Mouse (Mus musculus) forebrain, embryonic 13.5 days (tissue): ENCODE data around the gene Hist1h1d. TPM values are rescaled to one million over a fixed set of nuclear protein-coding genes. Genes with fewer than 3 reads are reported as not detected.

ENCODE experiments used
- ATAC-seq: fragments of 200-750 bp; cut with Nextera tagmentation; 2 replicates; pipeline ENCODE4 v1.8.0; 2017
- H3K27ac ChIP-seq: fragments of 300-500 bp; sonication (generic); 2 replicates; pipeline ENCODE4 v1.5.1; 2015; ENCODE audit warnings: inconsistent platforms, mild to moderate bottlenecking, moderate library complexity
- H3K27me3 ChIP-seq: fragments of 300-500 bp; sonication (generic); 2 replicates; pipeline ENCODE4 v1.6.1; 2015; ENCODE audit warnings: mild to moderate bottlenecking, inconsistent platforms
- H3K36me3 ChIP-seq: fragments of 300-500 bp; sonication (generic); 2 replicates; pipeline ENCODE4 v1.6.1; 2015; ENCODE audit warnings: mild to moderate bottlenecking, inconsistent platforms; ENCODE audit not compliant: poor library complexity, severe bottlenecking
- H3K4me1 ChIP-seq: fragments of 300-500 bp; sonication (generic); 2 replicates; pipeline ENCODE4 v1.6.1; 2015; ENCODE audit warnings: inconsistent platforms
- H3K4me2 ChIP-seq: fragments of 300-500 bp; sonication (generic); 2 replicates; pipeline ENCODE4 v1.6.1; 2015; ENCODE audit warnings: inconsistent platforms, mild to moderate bottlenecking, moderate library complexity
- H3K4me3 ChIP-seq: fragments of 300-500 bp; sonication (generic); 2 replicates; pipeline ENCODE4 v1.5.1; 2015; ENCODE audit warnings: mild to moderate bottlenecking, inconsistent platforms
- H3K9ac ChIP-seq: fragments of 300-500 bp; sonication (generic); 2 replicates; pipeline ENCODE4 v1.6.1; 2015; ENCODE audit warnings: mild to moderate bottlenecking, inconsistent platforms
- H3K9me3 ChIP-seq: fragments of 300-500 bp; sonication (generic); replicated peaks from 2 replicates; pipeline ENCODE4 v1.6.1; 2016; ENCODE audit warnings: inconsistent platforms
- WGBS: fragments of 180-500 bp; shearing (Covaris S2); methylation state at CpG from one replicate; pipeline ENCODE4 v1.1.7; 2015; 5-methylcytosine and 5-hydroxymethylcytosine counted together
- microRNA-seq: library from miRNA; unstranded; fragments of <30 nt; microRNA quantifications from one replicate; pipeline ENCODE4, GENCODE M21; 2016
- polyA plus RNA-seq: library from polyadenylated mRNA; unstranded; fragments of >200 nt; fragmentation: Nextera tagmentation; extraction: Ambion mirVana; gene quantifications from 2 replicates; pipeline ENCODE4 v1.2.1, GENCODE M21; 2015

The Hist1h1d gene
- polyA plus RNA-seq, 1 experiment from 2014 or later: 0.68 TPM

DNA sequence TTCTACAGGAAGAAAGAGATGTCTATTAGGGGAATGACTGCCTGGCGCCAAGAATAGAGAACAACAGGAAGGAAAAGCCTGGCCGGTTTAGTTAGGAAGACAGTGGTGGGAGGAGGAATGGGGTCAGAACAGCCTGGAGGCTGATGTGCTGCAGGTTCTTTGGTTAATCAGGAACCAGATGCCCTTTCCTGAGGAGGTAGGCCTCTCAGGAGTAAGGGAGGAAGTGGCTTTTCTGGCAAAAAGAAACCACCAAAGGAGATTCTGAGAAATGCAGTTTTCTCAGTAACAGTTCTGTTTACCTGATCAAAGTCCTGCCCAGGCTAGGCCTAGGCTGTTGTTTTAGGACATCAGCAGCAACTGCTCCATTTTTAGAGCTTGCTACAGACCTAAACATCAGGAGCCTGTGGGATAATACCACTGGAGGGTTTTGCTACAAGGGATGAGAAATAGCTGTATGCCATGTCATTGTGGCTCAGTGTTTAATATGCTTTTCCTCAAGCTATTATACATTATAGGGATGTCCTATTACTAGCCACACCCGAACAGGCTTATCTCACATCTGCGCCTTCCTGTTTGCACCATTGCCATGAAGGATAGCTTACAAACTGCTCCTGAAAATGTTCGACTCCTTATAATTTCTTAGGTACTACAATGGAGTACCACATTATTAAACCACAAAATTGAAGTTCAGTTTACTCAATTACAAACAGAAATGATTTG, 40.1 kb downstream of the Hist1h1d start:
- 90% methylated on average over 5 of the region's 5 CpGs for WGBS

DNA sequence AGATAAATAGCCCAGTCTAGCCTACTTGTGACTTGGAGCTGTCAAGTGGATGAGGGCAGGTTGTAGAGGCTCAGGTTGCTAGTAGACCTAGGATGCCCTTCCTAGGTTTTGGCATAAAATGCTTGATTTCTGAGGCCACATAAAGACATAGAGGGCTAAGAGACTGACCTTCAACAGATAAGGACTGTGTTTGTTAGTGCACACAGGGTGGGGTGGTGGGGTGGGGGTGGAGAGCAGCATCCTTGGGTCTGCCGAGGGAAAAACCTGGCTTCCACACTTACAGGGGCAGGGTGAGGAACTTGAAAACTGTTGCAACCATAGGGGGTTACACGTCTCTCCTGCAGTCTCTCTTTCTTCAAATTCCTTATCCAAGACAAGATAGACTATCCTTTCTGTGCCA, 42.1 kb downstream of the Hist1h1d start:
- H3K27me3 ChIP-seq: no peaks in the 10 kb centered on the region
- no peak for ATAC-seq
- no peak overlapping the region for H3K9ac ChIP-seq
- no peak overlapping the region for H3K4me2 ChIP-seq
- H3K27ac ChIP-seq: no peak overlapping the region
- no peak overlapping the region for H3K4me3 ChIP-seq
- no peaks in the 10 kb centered on the region for H3K9me3 ChIP-seq
- no peaks in the 10 kb centered on the region for H3K4me1 ChIP-seq
- no peaks in the 10 kb centered on the region for H3K36me3 ChIP-seq
- WGBS: 85% methylated on average over 2 of the region's 2 CpGs

More for the DNA sequence above, 40.1 kb downstream of the Hist1h1d start:
- Histone ChIP-seq H3K27me3 (no peaks in the 10 kb centered on the region), H3K9me3 (no peaks in the 10 kb centered on the region), H3K4me2 (no peak overlapping the region), H3K4me3 (no peak overlapping the region), H3K9ac (no peak overlapping the region), H3K4me1 (no peaks in the 10 kb centered on the region), H3K36me3 (no peaks in the 10 kb centered on the region), H3K27ac (no peak overlapping the region)
- no peak for ATAC-seq

DNA sequence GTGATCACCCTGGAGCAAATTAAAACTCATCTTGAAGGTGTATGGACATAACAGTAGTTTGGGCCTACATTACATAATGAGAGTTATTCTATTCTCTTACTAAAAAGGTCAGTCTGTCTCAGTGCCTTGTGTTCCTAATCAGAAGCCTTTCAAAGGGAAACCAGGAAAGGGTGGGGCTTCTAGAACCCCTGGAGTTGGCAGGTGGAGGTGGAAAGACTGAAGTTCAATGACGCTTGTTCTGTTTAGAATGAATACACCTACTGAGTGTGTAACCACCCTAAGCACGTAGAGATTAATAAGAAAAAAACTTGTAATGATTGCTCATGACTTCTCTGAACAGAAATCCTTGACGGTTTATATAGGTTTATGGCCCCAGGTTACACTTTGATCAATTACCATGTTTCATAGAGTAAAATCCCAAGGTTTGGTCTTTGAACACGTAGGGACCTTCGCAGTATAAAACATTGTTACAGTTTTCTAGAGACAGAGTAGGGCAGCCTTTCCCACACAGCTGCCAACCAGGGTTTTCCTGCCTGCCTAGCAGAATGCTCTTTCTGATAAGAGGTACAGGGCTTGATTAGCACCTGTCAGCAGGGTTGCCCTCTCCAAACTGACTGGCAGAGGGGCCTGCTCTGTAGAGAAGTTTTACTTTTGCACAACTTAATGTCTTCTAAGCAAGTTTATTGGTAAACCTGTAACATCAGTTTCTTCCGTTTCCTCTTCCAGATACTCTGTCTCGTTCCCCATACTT, 42.7 kb downstream of the Hist1h1d start:
- WGBS: 84% methylated on average over 7 of the region's 7 CpGs
- no peak for ATAC-seq
- H3K9ac ChIP-seq: no peak overlapping the region
- no peaks in the 10 kb centered on the region for H3K36me3 ChIP-seq
- H3K4me3 ChIP-seq: no peak overlapping the region
- no peaks in the 10 kb centered on the region for H3K4me1 ChIP-seq
- no peaks in the 10 kb centered on the region for H3K9me3 ChIP-seq
- no peak overlapping the region for H3K4me2 ChIP-seq
- H3K27me3 ChIP-seq: no peaks in the 10 kb centered on the region
- H3K27ac ChIP-seq: no peak overlapping the region

DNA sequence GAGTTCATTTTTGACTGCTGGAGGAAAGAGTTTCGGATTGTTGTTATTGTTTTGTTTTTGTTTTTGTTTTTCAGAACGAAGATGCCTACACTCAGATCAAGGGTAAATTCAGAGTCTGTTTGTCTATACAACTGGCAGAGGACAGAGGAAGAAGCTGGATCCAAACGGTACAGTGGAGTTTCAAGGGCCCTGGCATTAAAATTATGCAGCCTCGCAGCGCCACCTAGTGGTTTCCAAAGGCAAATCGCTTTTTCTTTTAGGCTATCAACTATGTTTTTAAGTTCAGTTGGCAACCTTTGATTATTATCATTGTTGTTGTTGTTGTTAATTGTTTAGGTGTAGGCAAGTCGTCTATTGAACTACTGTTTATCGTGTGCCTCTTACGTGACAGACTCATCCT, 44.9 kb downstream of the Hist1h1d start:
- Histone ChIP-seq H3K4me3 (no peak overlapping the region), H3K9ac (no peak overlapping the region), H3K4me1 (no peaks in the 10 kb centered on the region), H3K9me3 (no peaks in the 10 kb centered on the region), H3K27ac (no peak overlapping the region), H3K4me2 (no peak overlapping the region), H3K27me3 (no peaks in the 10 kb centered on the region), H3K36me3 (no peaks in the 10 kb centered on the region)
- WGBS: 7% methylated on average over 9 of the region's 9 CpGs
- 0 out of 2 replicates have a peak, but pooled peaks have one; percentile 30 for ATAC-seq

DNA sequence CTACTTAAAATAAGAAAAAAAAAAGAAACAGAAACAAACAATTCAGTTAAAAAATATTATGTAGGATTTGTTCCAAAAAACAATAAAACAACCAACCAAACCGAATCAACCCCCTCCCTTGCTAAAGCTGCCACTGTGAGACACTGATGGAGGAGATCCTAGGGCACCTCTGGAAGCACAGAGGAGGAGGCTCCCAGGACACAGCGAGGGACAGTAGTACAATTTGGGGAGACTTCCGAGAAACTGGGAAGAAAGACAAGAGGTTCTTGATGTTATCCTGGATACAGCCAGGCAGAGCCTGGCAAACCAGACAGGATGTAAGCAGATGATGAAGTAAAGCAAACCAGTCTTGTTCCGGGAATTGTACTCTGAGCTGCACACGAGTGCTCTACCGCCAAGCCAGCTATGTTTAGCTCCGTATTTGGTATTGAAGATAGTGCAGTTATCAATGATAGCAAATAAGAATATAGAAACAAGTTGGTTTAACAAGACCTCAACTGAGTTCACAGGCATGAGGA, 50.2 kb downstream of the Hist1h1d start:
- Histone ChIP-seq H3K4me2 (no peak overlapping the region), H3K36me3 (no peaks in the 10 kb centered on the region), H3K9ac (no peak overlapping the region), H3K9me3 (no peaks in the 10 kb centered on the region), H3K4me3 (no peak overlapping the region), H3K27me3 (no peaks in the 10 kb centered on the region), H3K4me1 (no peaks in the 10 kb centered on the region), H3K27ac (no peak overlapping the region)
- ATAC-seq: no peak
- WGBS: 86% methylated on average over 7 of the region's 7 CpGs

DNA sequence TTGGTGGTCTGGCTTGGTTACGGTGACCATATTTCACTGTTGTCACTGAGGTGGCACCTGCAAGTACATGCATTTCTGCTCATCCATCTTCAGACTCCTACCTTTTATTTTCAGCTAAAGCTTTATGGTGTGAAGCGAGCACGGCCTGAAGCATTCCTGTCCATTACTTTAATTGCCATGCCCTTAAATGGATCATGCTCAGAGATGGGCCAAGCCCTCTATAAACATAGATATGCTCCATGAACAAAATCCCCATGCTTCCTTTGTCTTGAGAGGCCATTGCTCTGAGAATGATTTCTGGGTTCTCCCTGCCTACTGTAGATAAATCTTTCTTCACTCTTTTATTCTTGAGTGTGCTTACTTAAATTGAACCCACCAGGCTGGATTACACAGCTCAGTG, 51.4 kb downstream of the Hist1h1d start:
- Histone ChIP-seq H3K4me3 (no peak overlapping the region), H3K27me3 (no peaks in the 10 kb centered on the region), H3K27ac (no peak overlapping the region), H3K4me2 (no peak overlapping the region), H3K4me1 (no peaks in the 10 kb centered on the region), H3K9ac (no peak overlapping the region), H3K36me3 (no peaks in the 10 kb centered on the region), H3K9me3 (no peaks in the 10 kb centered on the region)
- 91% methylated on average over 3 of the region's 3 CpGs for WGBS
- no peak for ATAC-seq

DNA sequence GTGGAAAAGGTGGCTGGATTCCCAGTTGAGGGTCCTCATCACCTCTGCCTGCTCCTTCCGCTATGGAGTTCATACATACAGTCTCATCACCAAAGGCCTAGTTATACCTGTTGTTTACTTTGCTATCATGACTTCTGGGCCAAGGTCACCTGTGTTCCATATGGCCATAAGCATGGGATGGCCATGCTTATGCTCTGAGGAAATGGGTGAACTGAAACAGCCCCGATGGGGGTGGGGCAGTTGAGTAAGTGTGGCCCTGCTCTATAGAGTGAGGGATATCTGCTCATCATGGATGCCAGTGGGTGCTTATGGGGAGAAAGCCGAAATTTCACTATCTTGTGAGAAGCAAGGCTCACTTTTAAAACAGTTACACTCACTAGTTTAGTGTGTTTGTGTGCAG, 52.0 kb downstream of the Hist1h1d start:
- no peak for ATAC-seq
- Histone ChIP-seq H3K27ac (no peak overlapping the region), H3K4me2 (no peak overlapping the region), H3K4me1 (no peaks in the 10 kb centered on the region), H3K36me3 (no peaks in the 10 kb centered on the region), H3K27me3 (no peaks in the 10 kb centered on the region), H3K9me3 (no peaks in the 10 kb centered on the region), H3K9ac (no peak overlapping the region), H3K4me3 (no peak overlapping the region)
- WGBS: 89% methylated on average over 3 of the region's 3 CpGs

DNA sequence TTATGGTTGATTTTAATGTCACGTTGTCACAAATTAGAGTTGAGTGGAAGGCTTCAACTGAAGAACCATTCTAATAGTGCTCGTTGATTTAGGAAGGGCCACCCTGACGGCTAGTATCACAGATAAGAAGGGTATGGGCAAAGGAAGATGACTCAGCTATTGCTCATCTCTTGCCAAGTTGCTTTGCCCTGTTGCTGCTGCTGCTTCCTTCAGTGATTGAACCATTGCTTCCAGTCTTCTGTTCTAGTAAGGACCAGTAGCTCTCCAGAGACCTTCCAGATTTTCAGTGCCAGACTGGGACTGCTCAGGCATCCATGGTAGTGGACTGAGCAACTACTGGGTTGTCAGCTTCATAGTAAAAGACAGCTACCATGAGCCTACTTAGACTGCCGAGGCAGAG, 56.1 kb downstream of the Hist1h1d start:
- 92% methylated on average over 4 of the region's 4 CpGs for WGBS
- H3K4me1 ChIP-seq: no peaks in the 10 kb centered on the region
- H3K27me3 ChIP-seq: no peaks in the 10 kb centered on the region
- H3K4me3 ChIP-seq: no peak overlapping the region
- no peak overlapping the region for H3K4me2 ChIP-seq
- H3K9ac ChIP-seq: no peak overlapping the region
- no peaks in the 10 kb centered on the region for H3K9me3 ChIP-seq
- H3K36me3 ChIP-seq: no peaks in the 10 kb centered on the region
- no peak overlapping the region for H3K27ac ChIP-seq
- ATAC-seq: no peak

DNA sequence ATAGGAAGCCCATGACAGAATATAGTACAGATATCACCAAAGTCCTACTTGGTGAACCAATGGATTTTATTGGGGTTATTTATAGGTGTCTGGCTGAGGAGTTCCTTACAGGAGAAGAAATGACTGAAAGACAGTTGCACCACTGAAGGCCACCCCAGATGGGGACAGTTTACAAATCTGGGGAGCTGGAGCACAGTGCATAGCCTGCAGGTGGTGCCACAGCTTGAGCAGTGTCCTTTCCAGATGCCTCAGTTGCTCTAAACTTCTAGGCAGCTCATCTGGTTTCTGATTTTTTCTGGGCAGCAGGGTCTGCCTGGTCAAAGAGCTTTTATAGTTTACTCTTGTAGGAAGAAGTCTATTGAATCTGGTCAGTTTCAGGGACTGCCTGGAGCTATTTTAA, 56.8 kb downstream of the Hist1h1d start:
- ATAC-seq: no peak
- no peaks in the 10 kb centered on the region for H3K4me1 ChIP-seq

More for the DNA sequence above, 56.8 kb downstream of the Hist1h1d start:
- Histone ChIP-seq H3K4me3 (no peak overlapping the region), H3K9ac (no peak overlapping the region), H3K9me3 (no peaks in the 10 kb centered on the region), H3K4me2 (no peak overlapping the region), H3K27me3 (no peaks in the 10 kb centered on the region), H3K36me3 (no peaks in the 10 kb centered on the region), H3K27ac (no peak overlapping the region)

Small RNA genes within 50 kb of the gene (microRNA-seq; reads per million reads assigned to microRNA genes)
- not detected for gene Gm44297
- not detected for gene Gm44359
- gene Gm44394: not detected
- gene n-TStga1: 1.1 reads per million

Other genes starting within 250 kb of the Hist1h1d start
- 61.4 and 61.8 TPM in 2 replicates for gene Zfp322a, start 184.1 kb upstream of the Hist1h1d start, polyA plus RNA-seq
- 12.4 and 13.4 TPM in 2 replicates for gene Abt1, start 129.4 kb upstream of the Hist1h1d start, polyA plus RNA-seq
- gene Btn1a1, start 87.4 kb upstream of the Hist1h1d start, polyA plus RNA-seq: not detected in 2 replicates
- gene Btn2a2, start 64.4 kb upstream of the Hist1h1d start, polyA plus RNA-seq: 0.08 and 0.21 TPM in 2 replicates
- 5.2 and 6.4 TPM in 2 replicates for gene Hist1h4h, start 22.2 kb upstream of the Hist1h1d start, polyA plus RNA-seq
- gene Hist1h2af, start 19.4 kb upstream of the Hist1h1d start, polyA plus RNA-seq: 9.5 and 10.0 TPM in 2 replicates
- 10.0 and 11.6 TPM in 2 replicates for gene Hist1h3g, start 17.8 kb upstream of the Hist1h1d start, polyA plus RNA-seq
- 0.76 and 0.97 TPM in 2 replicates for gene Hist1h2bh, start 9.9 kb upstream of the Hist1h1d start, polyA plus RNA-seq
- gene Hist1h3f, start 9.2 kb upstream of the Hist1h1d start, polyA plus RNA-seq: 1.2 and 1.3 TPM in 2 replicates
- 1.6 and 2.2 TPM in 2 replicates for gene Hist1h4f, start 1.6 kb upstream of the Hist1h1d start, polyA plus RNA-seq
- gene Hist1h3e, start 9.1 kb downstream of the Hist1h1d start, polyA plus RNA-seq: 4.6 and 6.9 TPM in 2 replicates
- 120 and 139 TPM in 2 replicates for gene Hist1h2ae, start 18.0 kb downstream of the Hist1h1d start, polyA plus RNA-seq
- gene Hist1h2bg, start 18.1 kb downstream of the Hist1h1d start, polyA plus RNA-seq: 8.9 and 11.5 TPM in 2 replicates
- gene Hist1h2bf, start 20.9 kb downstream of the Hist1h1d start, polyA plus RNA-seq: 10.3 and 11.2 TPM in 2 replicates
- 3.8 and 4.8 TPM in 2 replicates for gene Hist1h2ad, start 21.1 kb downstream of the Hist1h1d start, polyA plus RNA-seq
- gene Hist1h3d, start 22.5 kb downstream of the Hist1h1d start, polyA plus RNA-seq: 8.8 TPM in 2 replicates
- 160 and 172 TPM in 2 replicates for gene Hist1h4d, start 28.3 kb downstream of the Hist1h1d start, polyA plus RNA-seq
- 2.6 and 2.9 TPM in 2 replicates for gene Hist1h2be, start 67.9 kb downstream of the Hist1h1d start, polyA plus RNA-seq
- gene Hist1h1e, start 69.3 kb downstream of the Hist1h1d start, polyA plus RNA-seq: 25.7 and 29.7 TPM in 2 replicates
- 1.0 and 1.3 TPM in 2 replicates for gene Hist1h2ac, start 130.7 kb downstream of the Hist1h1d start, polyA plus RNA-seq
- gene Hist1h2bc, start 130.9 kb downstream of the Hist1h1d start, polyA plus RNA-seq: 34.1 and 41.4 TPM in 2 replicates
- not detected in 2 replicates for gene Hist1h1t, start 142.6 kb downstream of the Hist1h1d start, polyA plus RNA-seq
- gene Hist1h4c, start 145.2 kb downstream of the Hist1h1d start, polyA plus RNA-seq: 6.5 and 7.9 TPM in 2 replicates
- gene Hfe, start 157.6 kb downstream of the Hist1h1d start, polyA plus RNA-seq: 2.2 and 2.8 TPM in 2 replicates
- gene Hist1h1c, start 185.5 kb downstream of the Hist1h1d start, polyA plus RNA-seq: 17.8 and 20.5 TPM in 2 replicates
- 8.8 and 10.8 TPM in 2 replicates for gene Hist1h3c, start 192.3 kb downstream of the Hist1h1d start, polyA plus RNA-seq
- 3.0 and 5.5 TPM in 2 replicates for gene Hist1h2bb, start 193.5 kb downstream of the Hist1h1d start, polyA plus RNA-seq
- gene Hist1h2ab, start 197.9 kb downstream of the Hist1h1d start, polyA plus RNA-seq: 58.6 and 70.5 TPM in 2 replicates
- gene Hist1h3b, start 199.0 kb downstream of the Hist1h1d start, polyA plus RNA-seq: 17.0 and 19.6 TPM in 2 replicates
- 5.7 and 6.1 TPM in 2 replicates for gene Hist1h4b, start 203.8 kb downstream of the Hist1h1d start, polyA plus RNA-seq
- 0.64 and 1.1 TPM in 2 replicates for gene Hist1h4a, start 208.0 kb downstream of the Hist1h1d start, polyA plus RNA-seq
- 6.3 and 7.2 TPM in 2 replicates for gene Hist1h3a, start 209.1 kb downstream of the Hist1h1d start, polyA plus RNA-seq
- 4.6 and 6.0 TPM in 2 replicates for gene Hist1h1a, start 210.4 kb downstream of the Hist1h1d start, polyA plus RNA-seq
- 0.08 TPM in 1 of 2 replicates, not detected in the other for gene Trim38, start 216.7 kb downstream of the Hist1h1d start, polyA plus RNA-seq